Mouse (Mus musculus) forebrain, embryonic 16.5 days (tissue): ENCODE data around the gene Fbxw8. TPM values are rescaled to one million over a fixed set of nuclear protein-coding genes. Genes with fewer than 3 reads are reported as not detected.

Experiments used
- ATAC-seq: fragments of 200-750 bp; cut with Nextera tagmentation; 2 replicates; pipeline ENCODE4 v1.8.0; 2017; ENCODE audit warnings: mild to moderate bottlenecking, moderate library complexity
- H3K27ac ChIP-seq: fragments of 300-500 bp; sonication (generic); 2 replicates; pipeline ENCODE4 v1.5.1; 2014; ENCODE audit warnings: low read length, control low read depth
- H3K27me3 ChIP-seq: fragments of 300-500 bp; sonication (generic); replicated peaks from 2 replicates; pipeline ENCODE4 v1.6.1; 2014; ENCODE audit warnings: low read length; ENCODE audit not compliant: control insufficient read depth, insufficient read depth
- H3K36me3 ChIP-seq: fragments of 300-500 bp; sonication (generic); 2 replicates; pipeline ENCODE4 v1.6.1; 2014; ENCODE audit not compliant: control insufficient read depth, insufficient read depth
- H3K4me1 ChIP-seq: fragments of 300-500 bp; sonication (generic); replicated peaks from 2 replicates; pipeline ENCODE4 v1.6.1; 2014; ENCODE audit warnings: low read length; ENCODE audit not compliant: control insufficient read depth, insufficient read depth
- H3K4me2 ChIP-seq: fragments of 300-500 bp; sonication (generic); 2 replicates; pipeline ENCODE4 v1.6.1; 2014; ENCODE audit warnings: mild to moderate bottlenecking, low read length, control low read depth
- H3K4me3 ChIP-seq: fragments of 300-500 bp; sonication (generic); replicated peaks from 2 replicates; pipeline ENCODE4 v1.5.1; 2014; ENCODE audit warnings: mild to moderate bottlenecking, low read length, control low read depth
- H3K9ac ChIP-seq: fragments of 300-500 bp; sonication (generic); replicated peaks from 2 replicates; pipeline ENCODE4 v1.6.1; 2014; ENCODE audit warnings: low read depth, low read length, control low read depth
- H3K9me3 ChIP-seq: fragments of 300-500 bp; sonication (generic); 2 replicates; pipeline ENCODE4 v1.6.1; 2016; ENCODE audit warnings: low read length; ENCODE audit not compliant: control insufficient read depth
- WGBS: fragments of 180-500 bp; shearing (Covaris S2); extraction: QIAGEN DNeasy Blood & Tissue Kit; methylation state at CpG from one replicate; pipeline ENCODE4 v1.1.7; 2014; 5-methylcytosine and 5-hydroxymethylcytosine counted together
- polyA plus RNA-seq: library from polyadenylated mRNA; unstranded; fragments of >200 nt; fragmentation: Nextera tagmentation; extraction: Ambion mirVana; gene quantifications from 2 replicates; pipeline ENCODE4 v1.2.1, GENCODE M21; 2015

Gene Fbxw8
- polyA plus RNA-seq, 1 experiment from 2014 or later: 21.5 TPM

- H3K9me3 ChIP-seq: no peaks in the 10 kb centered on the region
- peaks cover 7% of the 10 kb centered on the region for H3K4me1 ChIP-seq
- no peak overlapping the region for H3K27ac ChIP-seq
- no peak for ATAC-seq
- H3K36me3 ChIP-seq: no peaks in the 10 kb centered on the region
- H3K9ac ChIP-seq: no peak overlapping the region
- H3K4me3 ChIP-seq: no peak overlapping the region
- no peak overlapping the region for H3K4me2 ChIP-seq
- peaks cover 31% of the 10 kb centered on the region for H3K27me3 ChIP-seq
Observed at GRCm38 (mm10) chr5:118165462-118165861, 10.2 kb upstream of the Fbxw8 start.

DNA sequence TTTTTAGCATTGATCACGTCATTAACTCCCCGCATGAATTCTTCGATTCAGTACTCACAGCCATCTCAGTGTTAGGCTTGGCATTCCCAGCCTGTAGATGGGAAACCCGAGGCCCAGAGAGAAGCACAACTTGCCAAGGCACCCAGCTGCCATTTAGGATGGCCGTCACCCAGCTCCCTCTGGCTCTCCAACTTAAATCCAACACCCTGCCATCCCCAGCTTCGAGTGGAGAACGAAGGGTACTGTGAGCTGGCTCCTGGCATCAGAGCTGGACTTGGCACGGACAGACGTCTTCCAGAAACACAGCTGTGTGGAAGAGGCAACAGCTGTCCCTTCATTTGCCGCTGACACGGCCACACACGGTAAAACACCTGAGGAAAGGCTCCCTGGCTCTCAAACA is 9.3 kb upstream of the Fbxw8 start, which contains the start of gene Hrk:
Gene Hrk (plus strand): TSS at position 68 of the 400 bp plus-strand sequence.
- no peak for ATAC-seq
- WGBS: 60% methylated on average over 12 of the region's 12 CpGs
- Histone ChIP-seq H3K27ac (no peak within 1 kb of the TSS), H3K9ac (no peak within 1 kb of the TSS), H3K4me1 (peaks cover 4% of the 10 kb centered on the region), H3K27me3 (peaks cover 29% of the 10 kb centered on the region), H3K36me3 (no peaks in the 10 kb centered on the region), H3K4me3 (no peak within 1 kb of the TSS), H3K4me2 (no peak within 1 kb of the TSS), H3K9me3 (no peaks in the 10 kb centered on the region)

- H3K9ac ChIP-seq: no peak overlapping the region
- no peaks in the 10 kb centered on the region for H3K36me3 ChIP-seq
- no peak for ATAC-seq
- WGBS: 46% methylated on average over 4 of the region's 4 CpGs
- H3K4me1 ChIP-seq: no peaks in the 10 kb centered on the region
- no peak overlapping the region for H3K4me3 ChIP-seq
- peaks cover 12% of the 10 kb centered on the region for H3K27me3 ChIP-seq
- no peak overlapping the region for H3K27ac ChIP-seq
- H3K4me2 ChIP-seq: no peak overlapping the region
- no peaks in the 10 kb centered on the region for H3K9me3 ChIP-seq
Observed at GRCm38 (mm10) chr5:118160691-118161090, 5.4 kb upstream of the Fbxw8 start.

GRCm38 (mm10) chr5:118156976-118157375 is 1.7 kb upstream of the Fbxw8 start:
- WGBS: 53% methylated on average over 4 of the region's 4 CpGs
- peaks cover 16% of the 10 kb centered on the region for H3K4me1 ChIP-seq

DNA sequence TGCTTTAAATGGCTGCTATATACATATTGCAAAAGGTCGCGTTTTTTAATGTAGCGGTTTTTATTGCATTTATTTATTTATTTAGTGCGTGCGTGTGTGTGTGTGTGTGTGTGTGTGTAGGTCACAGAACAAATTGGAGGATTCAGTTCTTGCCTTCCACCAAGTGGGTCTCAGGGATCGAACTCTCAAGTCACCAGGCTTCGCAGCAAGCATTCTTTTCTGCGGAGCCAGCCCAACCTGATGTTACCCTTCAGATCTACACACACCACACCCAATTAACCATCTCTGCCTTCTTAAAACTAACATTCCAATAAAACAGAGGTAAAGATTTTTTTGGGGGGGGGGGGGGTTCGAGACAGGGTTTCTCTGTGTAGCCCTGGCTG is 292 bp upstream of the Fbxw8 start:
- WGBS: 27% methylated on average over 9 of the region's 9 CpGs
- no peaks in the 10 kb centered on the region; the same call in 1 of the 2 replicates for H3K36me3 ChIP-seq
- H3K27ac ChIP-seq: peak overlapping the region; percentile 53; the same call in 1 of the 2 replicates
- ATAC-seq: peak; percentile 13; the same call in 1 of the 2 replicates
- H3K27me3 ChIP-seq: no peaks in the 10 kb centered on the region; the same call in 1 of the 2 replicates
- H3K4me1 ChIP-seq: peaks cover 16% of the 10 kb centered on the region
- no peaks in the 10 kb centered on the region for H3K9me3 ChIP-seq
- H3K4me2 ChIP-seq: peak overlapping the region; percentile 80
- peak overlapping the region; percentile 65 for H3K4me3 ChIP-seq
- H3K9ac ChIP-seq: peak overlapping the region; percentile 75

More at GRCm38 (mm10) chr5:118156976-118157375, 1.7 kb upstream of the Fbxw8 start:
- H3K4me2 ChIP-seq: no peak overlapping the region
- H3K27me3 ChIP-seq: peaks cover 6% of the 10 kb centered on the region
- H3K27ac ChIP-seq: no peak overlapping the region
- no peak overlapping the region for H3K4me3 ChIP-seq
- no peak overlapping the region for H3K9ac ChIP-seq
- no peaks in the 10 kb centered on the region for H3K36me3 ChIP-seq
- ATAC-seq: no peak
- H3K9me3 ChIP-seq: no peaks in the 10 kb centered on the region

DNA sequence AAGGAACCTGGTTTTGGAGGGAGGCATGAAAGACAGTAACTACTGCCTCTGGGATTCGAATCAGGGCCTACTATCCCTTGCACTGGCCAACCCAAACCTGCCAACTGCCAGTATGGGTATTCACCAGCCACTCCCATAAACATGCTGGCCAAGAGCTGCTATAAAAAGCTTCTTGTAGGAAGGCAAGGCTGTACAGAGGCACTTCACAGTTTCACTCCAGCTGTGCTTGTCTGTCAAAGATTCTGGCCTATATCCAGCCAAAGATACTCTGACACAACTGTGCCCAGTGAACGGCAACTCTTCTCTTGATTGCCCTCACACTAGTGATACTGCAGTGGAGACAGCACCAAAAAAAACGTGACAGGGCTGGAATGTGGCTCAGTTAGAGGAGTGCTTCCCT is 5.6 kb downstream of the Fbxw8 start:
- Histone ChIP-seq H3K4me2 (no peak overlapping the region), H3K36me3 (no peaks in the 10 kb centered on the region; the same call in 1 of the 2 replicates), H3K4me3 (no peak overlapping the region), H3K9ac (no peak overlapping the region), H3K27me3 (no peaks in the 10 kb centered on the region), H3K27ac (no peak overlapping the region), H3K4me1 (peaks cover 35% of the 10 kb centered on the region), H3K9me3 (no peaks in the 10 kb centered on the region)
- ATAC-seq: no peak
- WGBS: 73% methylated on average over 3 of the region's 3 CpGs

- 87% methylated on average over 10 of the region's 10 CpGs for WGBS
- H3K4me2 ChIP-seq: no peak overlapping the region
- H3K9ac ChIP-seq: no peak overlapping the region
- no peaks in the 10 kb centered on the region for H3K27me3 ChIP-seq
- no peak overlapping the region for H3K27ac ChIP-seq
- no peaks in the 10 kb centered on the region; the same call in 1 of the 2 replicates for H3K36me3 ChIP-seq
- ATAC-seq: no peak
- H3K4me1 ChIP-seq: peaks cover 22% of the 10 kb centered on the region
- H3K4me3 ChIP-seq: no peak overlapping the region
- no peaks in the 10 kb centered on the region for H3K9me3 ChIP-seq
Observed at GRCm38 (mm10) chr5:118147264-118147663, 8.0 kb downstream of the Fbxw8 start.

- peak; percentile 45; the same call in 1 of the 2 replicates for ATAC-seq
- H3K27ac ChIP-seq: peak overlapping the region; percentile 59
- 0 out of 2 replicates have a peak overlapping the region, but pooled peaks have one; percentile 26 for H3K9ac ChIP-seq
- H3K9me3 ChIP-seq: no peaks in the 10 kb centered on the region
- H3K4me2 ChIP-seq: no peak overlapping the region
- no peak overlapping the region for H3K4me3 ChIP-seq
- 53% methylated on average over 15 of the region's 15 CpGs for WGBS
- peaks cover 5% of the 10 kb centered on the region; the same call in 1 of the 2 replicates for H3K36me3 ChIP-seq
- peaks cover 22% of the 10 kb centered on the region for H3K4me1 ChIP-seq
- H3K27me3 ChIP-seq: no peaks in the 10 kb centered on the region
Observed at GRCm38 (mm10) chr5:118145999-118146679, 9.1 kb downstream of the Fbxw8 start.

DNA sequence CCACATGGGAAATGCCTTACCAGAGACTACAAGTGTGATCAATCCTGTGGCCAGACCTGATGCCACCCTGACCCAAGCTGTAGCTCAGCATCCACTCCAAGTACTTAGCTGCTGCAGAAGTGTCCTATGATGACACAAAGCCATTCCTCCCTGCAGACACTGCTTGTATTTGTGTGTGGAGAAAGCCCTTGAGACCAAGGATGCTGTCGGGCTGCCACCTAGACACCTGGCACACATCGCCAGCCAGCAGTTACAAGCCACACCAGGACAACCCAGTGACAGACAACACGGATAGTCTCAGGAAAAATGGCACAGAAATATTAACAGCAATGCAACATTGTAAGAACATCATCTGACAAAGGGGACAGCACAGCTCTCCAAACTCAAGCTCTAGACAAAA is 9.8 kb downstream of the Fbxw8 start:
- H3K27ac ChIP-seq: peak overlapping the region; percentile 59
- peaks cover 22% of the 10 kb centered on the region for H3K4me1 ChIP-seq
- H3K4me3 ChIP-seq: no peak overlapping the region
- ATAC-seq: no peak
- H3K9me3 ChIP-seq: no peaks in the 10 kb centered on the region
- H3K27me3 ChIP-seq: no peaks in the 10 kb centered on the region
- H3K9ac ChIP-seq: 0 out of 2 replicates have a peak overlapping the region, but pooled peaks have one; percentile 26
- 87% methylated on average over 3 of the region's 3 CpGs for WGBS
- peaks cover 7% of the 10 kb centered on the region; the same call in 1 of the 2 replicates for H3K36me3 ChIP-seq
- H3K4me2 ChIP-seq: no peak overlapping the region
